Mouse (Mus musculus): ENCODE data around the gene Tex12. TPM values are rescaled to one million over a fixed set of nuclear protein-coding genes. Genes with fewer than 3 reads are reported as not detected.

The Tex12 gene
- not detected in 2 replicates for total RNA-seq (2014; rRNA removed)
- 0.17 TPM in 1 of 2 replicates, not detected in the other for polyA plus RNA-seq (2015; fragmentation: Nextera tagmentation; extraction: Ambion mirVana)

GRCm38 (mm10) chr9:50561145-50561917 is at the start of gene Tex12:
Gene Tex12, minus strand, starts transcription at chr9:50561325.
- H3K9ac ChIP-seq = no peak within 1 kb of the TSS
- no peaks in the 10 kb centered on the region for H3K36me3 ChIP-seq (ENCODE audit: insufficient read depth)
- H3K4me1 ChIP-seq (ENCODE audit: insufficient read depth) = no peaks in the 10 kb centered on the region
- DNase-seq = no peak
- TF ChIP-seq CTCF (IDR thresholded peaks at IDR 0.05; ENCODE audit: low read depth) = no peak
- no peak for ATAC-seq
- H3K4me3 ChIP-seq (ENCODE audit: low read depth, low read length) = no peak within 1 kb of the TSS
- H3K27me3 ChIP-seq (ENCODE audit: insufficient read depth, low read length) = no peaks in the 10 kb centered on the region
- H3K4me2 ChIP-seq (ENCODE audit: low read depth) = no peak within 1 kb of the TSS
- H3K9me3 ChIP-seq (ENCODE audit: low read length) = no peaks in the 10 kb centered on the region
- WGBS = 92% methylated on average over 38 of the region's 38 CpGs
- no peak within 1 kb of the TSS for H3K27ac ChIP-seq (ENCODE audit: low read depth, low read length)

- WGBS = 7% methylated on average over 6 of the region's 6 CpGs
- Histone ChIP-seq H3K9ac (peak overlapping the region; percentile 88), H3K36me3 (ENCODE audit: insufficient read depth) (peaks cover 23% of the 10 kb centered on the region), H3K27me3 (ENCODE audit: insufficient read depth, low read length) (no peaks in the 10 kb centered on the region), H3K4me3 (ENCODE audit: low read depth, low read length) (peak overlapping the region; percentile 96), H3K9me3 (ENCODE audit: low read length) (no peaks in the 10 kb centered on the region), H3K4me2 (ENCODE audit: low read depth) (peak overlapping the region; percentile 88), H3K4me1 (ENCODE audit: insufficient read depth) (peaks cover 13% of the 10 kb centered on the region), H3K27ac (ENCODE audit: low read depth, low read length) (peak overlapping the region; percentile 90)
- DNase-seq (no peak), ATAC-seq (no peak)
- no peak for TF ChIP-seq CTCF (IDR thresholded peaks at IDR 0.05; ENCODE audit: low read depth)
These were observed 43.2 kb upstream of the Tex12 start for GRCm38 (mm10) chr9:50604338-50604737.

GRCm38 (mm10) chr9:50603998-50604324 is 42.8 kb upstream of the Tex12 start:
- TF ChIP-seq CTCF (IDR thresholded peaks at IDR 0.05; ENCODE audit: low read depth) = peak; percentile 51; the same call in 1 of the 2 replicates
- 2% methylated on average over 24 of the region's 24 CpGs for WGBS

GRCm38 (mm10) chr9:50603189-50603997 is 42.3 kb upstream of the Tex12 start, which contains the start of the genes Sdhd and Timm8b:
Gene Sdhd, minus strand, starts transcription at chr9:50603812.
Gene Timm8b, plus strand, starts transcription at chr9:50603910.
- H3K27ac ChIP-seq (ENCODE audit: low read depth, low read length) = peak within 1 kb of the TSS; percentile 90
- H3K4me1 ChIP-seq (ENCODE audit: insufficient read depth) = peaks cover 13% of the 10 kb centered on the region
- TF ChIP-seq CTCF (IDR thresholded peaks at IDR 0.05; ENCODE audit: low read depth) = no peak; the same call in 1 of the 2 replicates
- no peaks in the 10 kb centered on the region for H3K9me3 ChIP-seq (ENCODE audit: low read length)
- peak within 1 kb of the TSS; percentile 88 for H3K4me2 ChIP-seq (ENCODE audit: low read depth)
- peak within 1 kb of the TSS; percentile 96 for H3K4me3 ChIP-seq (ENCODE audit: low read depth, low read length)
- H3K27me3 ChIP-seq (ENCODE audit: insufficient read depth, low read length) = no peaks in the 10 kb centered on the region
- peak; percentile 99 for ATAC-seq
- peak within 1 kb of the TSS; percentile 88 for H3K9ac ChIP-seq
- H3K36me3 ChIP-seq (ENCODE audit: insufficient read depth) = peaks cover 27% of the 10 kb centered on the region
- DNase-seq = peak; percentile 96
- 2% methylated on average over 48 of the region's 48 CpGs for WGBS

More at GRCm38 (mm10) chr9:50603998-50604324, 42.8 kb upstream of the Tex12 start:
- Histone ChIP-seq H3K9ac (peak overlapping the region; percentile 88), H3K27ac (ENCODE audit: low read depth, low read length) (peak overlapping the region; percentile 90), H3K36me3 (ENCODE audit: insufficient read depth) (peaks cover 24% of the 10 kb centered on the region), H3K9me3 (ENCODE audit: low read length) (no peaks in the 10 kb centered on the region), H3K4me2 (ENCODE audit: low read depth) (peak overlapping the region; percentile 88), H3K27me3 (ENCODE audit: insufficient read depth, low read length) (no peaks in the 10 kb centered on the region), H3K4me1 (ENCODE audit: insufficient read depth) (peaks cover 13% of the 10 kb centered on the region), H3K4me3 (ENCODE audit: low read depth, low read length) (peak overlapping the region; percentile 96)
- peak; percentile 80 for ATAC-seq
- no peak for DNase-seq

GRCm38 (mm10) chr9:50602055-50602845 is 41.1 kb upstream of the Tex12 start:
- H3K9me3 ChIP-seq (ENCODE audit: low read length) = no peaks in the 10 kb centered on the region
- peak overlapping the region; percentile 96 for H3K4me3 ChIP-seq (ENCODE audit: low read depth, low read length)
- ATAC-seq = no peak
- peaks cover 31% of the 10 kb centered on the region for H3K36me3 ChIP-seq (ENCODE audit: insufficient read depth)
- peak overlapping the region; percentile 88 for H3K4me2 ChIP-seq (ENCODE audit: low read depth)
- DNase-seq = no peak
- H3K4me1 ChIP-seq (ENCODE audit: insufficient read depth) = peaks cover 13% of the 10 kb centered on the region
- no peak for TF ChIP-seq CTCF (IDR thresholded peaks at IDR 0.05; ENCODE audit: low read depth)
- H3K27ac ChIP-seq (ENCODE audit: low read depth, low read length) = no peak overlapping the region
- H3K27me3 ChIP-seq (ENCODE audit: insufficient read depth, low read length) = no peaks in the 10 kb centered on the region
- no peak overlapping the region for H3K9ac ChIP-seq
- WGBS = 91% methylated on average over 7 of the region's 7 CpGs

- no peak overlapping the region for H3K27ac ChIP-seq (ENCODE audit: low read depth, low read length)
- 84% methylated on average over 6 of the region's 6 CpGs for WGBS
- H3K9ac ChIP-seq = no peak overlapping the region
- DNase-seq (no peak), ATAC-seq (no peak)
- no peaks in the 10 kb centered on the region for H3K27me3 ChIP-seq (ENCODE audit: insufficient read depth, low read length)
- TF ChIP-seq CTCF (IDR thresholded peaks at IDR 0.05; ENCODE audit: low read depth) = no peak
- peaks cover 13% of the 10 kb centered on the region for H3K4me1 ChIP-seq (ENCODE audit: insufficient read depth)
- H3K36me3 ChIP-seq (ENCODE audit: insufficient read depth) = peaks cover 35% of the 10 kb centered on the region
- H3K4me3 ChIP-seq (ENCODE audit: low read depth, low read length) = no peak overlapping the region
- H3K4me2 ChIP-seq (ENCODE audit: low read depth) = no peak overlapping the region
- H3K9me3 ChIP-seq (ENCODE audit: low read length) = no peaks in the 10 kb centered on the region
These were observed 40.4 kb upstream of the Tex12 start for GRCm38 (mm10) chr9:50601536-50601935.

Data from forebrain, postnatal 0 days (tissue).